Mouse (Mus musculus) lung, embryonic 15.5 days (tissue): ENCODE data around the gene Marc2. TPM values are rescaled to one million over a fixed set of nuclear protein-coding genes. Genes with fewer than 3 reads are reported as not detected.

ENCODE experiments used
- ATAC-seq: fragments of 200-750 bp; cut with Nextera tagmentation; 2 replicates; pipeline ENCODE4 v1.8.0; 2017; ENCODE audit warnings: moderate number of reproducible peaks, borderline replicate concordance; ENCODE audit not compliant: low FRiP score, low TSS enrichment; ENCODE audit errors: extremely low read depth
- H3K27ac ChIP-seq: fragments of 300-500 bp; sonication (generic); 2 replicates; pipeline ENCODE4 v1.5.1; 2015; ENCODE audit warnings: moderate library complexity, mild to moderate bottlenecking, inconsistent platforms
- H3K27me3 ChIP-seq: fragments of 300-500 bp; sonication (generic); 2 replicates; pipeline ENCODE4 v1.6.1; 2015; ENCODE audit warnings: inconsistent platforms
- H3K36me3 ChIP-seq: fragments of 300-500 bp; sonication (generic); 2 replicates; pipeline ENCODE4 v1.6.1; 2015; ENCODE audit warnings: inconsistent platforms
- H3K4me1 ChIP-seq: fragments of 300-500 bp; sonication (generic); 2 replicates; pipeline ENCODE4 v1.6.1; 2015; ENCODE audit warnings: inconsistent platforms
- H3K4me2 ChIP-seq: fragments of 300-500 bp; sonication (generic); 2 replicates; pipeline ENCODE4 v1.6.1; 2015; ENCODE audit warnings: inconsistent platforms, mild to moderate bottlenecking, moderate library complexity
- H3K4me3 ChIP-seq: fragments of 300-500 bp; sonication (generic); 2 replicates; pipeline ENCODE4 v1.5.1; 2015; ENCODE audit warnings: mild to moderate bottlenecking, inconsistent platforms
- H3K9ac ChIP-seq: fragments of 300-500 bp; sonication (generic); 2 replicates; pipeline ENCODE4 v1.6.1; 2015; ENCODE audit warnings: inconsistent platforms
- H3K9me3 ChIP-seq: fragments of 300-500 bp; sonication (generic); 2 replicates; pipeline ENCODE4 v1.6.1; 2016; ENCODE audit warnings: inconsistent platforms
- WGBS: fragments of 180-500 bp; shearing (Covaris S2); methylation state at CpG from one replicate; pipeline ENCODE4 v1.1.7; 2015; 5-methylcytosine and 5-hydroxymethylcytosine counted together
- polyA plus RNA-seq: library from polyadenylated mRNA; unstranded; fragments of >200 nt; fragmentation: Nextera tagmentation; extraction: Ambion mirVana; gene quantifications from 2 replicates; pipeline ENCODE4 v1.2.1, GENCODE M21; 2015

Gene Marc2
- polyA plus RNA-seq, 1 experiment from 2014 or later: 150 TPM

- peaks cover 15% of the 10 kb centered on the region for H3K4me1 ChIP-seq
- ATAC-seq: no peak; the same call in 1 of the 2 replicates
- no peak overlapping the region for H3K4me2 ChIP-seq
Measured at GRCm38 (mm10) chr1:184871506-184871905, 25.3 kb upstream of the Marc2 start.

GRCm38 (mm10) chr1:184870646-184871385, 24.6 kb upstream of the Marc2 start:
- Histone ChIP-seq H3K9ac (no peak overlapping the region), H3K36me3 (no peaks in the 10 kb centered on the region), H3K9me3 (no peaks in the 10 kb centered on the region), H3K27me3 (no peaks in the 10 kb centered on the region), H3K4me1 (peaks cover 15% of the 10 kb centered on the region), H3K27ac (0 out of 2 replicates have a peak overlapping the region, but pooled peaks have one; percentile 15), H3K4me2 (no peak overlapping the region), H3K4me3 (no peak overlapping the region)
- ATAC-seq: no peak
- 74% methylated on average over 11 of the region's 11 CpGs for WGBS

More at GRCm38 (mm10) chr1:184871506-184871905, 25.3 kb upstream of the Marc2 start:
- H3K9me3 ChIP-seq: no peaks in the 10 kb centered on the region
- no peak overlapping the region for H3K27ac ChIP-seq
- no peak overlapping the region for H3K9ac ChIP-seq
- 59% methylated on average over 1 of the region's 1 CpGs for WGBS
- H3K4me3 ChIP-seq: no peak overlapping the region
- no peaks in the 10 kb centered on the region for H3K27me3 ChIP-seq
- H3K36me3 ChIP-seq: no peaks in the 10 kb centered on the region

GRCm38 (mm10) chr1:184869939-184870565, 23.8 kb upstream of the Marc2 start:
- peak; percentile 36; the same call in 1 of the 2 replicates for ATAC-seq
- Histone ChIP-seq H3K9ac (no peak overlapping the region), H3K27ac (0 out of 2 replicates have a peak overlapping the region, but pooled peaks have one; percentile 15), H3K9me3 (no peaks in the 10 kb centered on the region), H3K4me3 (no peak overlapping the region), H3K4me2 (no peak overlapping the region), H3K4me1 (peaks cover 15% of the 10 kb centered on the region), H3K27me3 (no peaks in the 10 kb centered on the region), H3K36me3 (no peaks in the 10 kb centered on the region)
- 63% methylated on average over 4 of the region's 4 CpGs for WGBS

- 78% methylated on average over 3 of the region's 3 CpGs for WGBS
- H3K27ac ChIP-seq: no peak overlapping the region
- H3K27me3 ChIP-seq: no peaks in the 10 kb centered on the region
- H3K4me3 ChIP-seq: no peak overlapping the region
- H3K9me3 ChIP-seq: no peaks in the 10 kb centered on the region
- no peaks in the 10 kb centered on the region for H3K36me3 ChIP-seq
- no peak overlapping the region for H3K4me2 ChIP-seq
- peaks cover 17% of the 10 kb centered on the region for H3K4me1 ChIP-seq
- H3K9ac ChIP-seq: no peak overlapping the region
- ATAC-seq: no peak
Measured at GRCm38 (mm10) chr1:184867640-184868120, 21.4 kb upstream of the Marc2 start.

- no peak overlapping the region for H3K9ac ChIP-seq
- 33% methylated on average over 7 of the region's 7 CpGs for WGBS
- ATAC-seq: peak; percentile 65
- no peaks in the 10 kb centered on the region for H3K27me3 ChIP-seq
- peaks cover 12% of the 10 kb centered on the region; the same call in 1 of the 2 replicates for H3K4me1 ChIP-seq
- H3K27ac ChIP-seq: peak overlapping the region; percentile 81
- no peak overlapping the region for H3K4me2 ChIP-seq
- H3K9me3 ChIP-seq: no peaks in the 10 kb centered on the region
- H3K36me3 ChIP-seq: no peaks in the 10 kb centered on the region
- H3K4me3 ChIP-seq: no peak overlapping the region
Measured at GRCm38 (mm10) chr1:184864381-184864801, 18.1 kb upstream of the Marc2 start.

GRCm38 (mm10) chr1:184862636-184863035, 16.4 kb upstream of the Marc2 start:
- H3K9ac ChIP-seq: no peak overlapping the region
- H3K4me2 ChIP-seq: no peak overlapping the region
- 72% methylated on average over 6 of the region's 6 CpGs for WGBS
- H3K27me3 ChIP-seq: no peaks in the 10 kb centered on the region
- H3K4me1 ChIP-seq: peaks cover 12% of the 10 kb centered on the region; the same call in 1 of the 2 replicates
- H3K4me3 ChIP-seq: no peak overlapping the region
- no peaks in the 10 kb centered on the region for H3K36me3 ChIP-seq
- H3K9me3 ChIP-seq: no peaks in the 10 kb centered on the region
- H3K27ac ChIP-seq: no peak overlapping the region
- no peak for ATAC-seq

GRCm38 (mm10) chr1:184861551-184861950, 15.3 kb upstream of the Marc2 start:
- no peak overlapping the region for H3K27ac ChIP-seq
- H3K4me3 ChIP-seq: no peak overlapping the region
- 41% methylated on average over 2 of the region's 2 CpGs for WGBS
- H3K36me3 ChIP-seq: no peaks in the 10 kb centered on the region
- no peaks in the 10 kb centered on the region for H3K27me3 ChIP-seq
- ATAC-seq: no peak
- H3K4me2 ChIP-seq: no peak overlapping the region
- peaks cover 12% of the 10 kb centered on the region; the same call in 1 of the 2 replicates for H3K4me1 ChIP-seq
- no peak overlapping the region for H3K9ac ChIP-seq
- H3K9me3 ChIP-seq: no peaks in the 10 kb centered on the region

- ATAC-seq: peak; percentile 63
- Histone ChIP-seq H3K36me3 (no peaks in the 10 kb centered on the region), H3K9me3 (no peaks in the 10 kb centered on the region), H3K4me1 (peaks cover 12% of the 10 kb centered on the region; the same call in 1 of the 2 replicates), H3K4me3 (no peak overlapping the region), H3K27ac (peak overlapping the region; percentile 67), H3K27me3 (no peaks in the 10 kb centered on the region), H3K9ac (no peak overlapping the region), H3K4me2 (no peak overlapping the region)
- WGBS: 28% methylated on average over 3 of the region's 3 CpGs
Measured at GRCm38 (mm10) chr1:184860276-184860675, 14.0 kb upstream of the Marc2 start.

- H3K4me2 ChIP-seq: no peak overlapping the region
- WGBS: 79% methylated on average over 1 of the region's 1 CpGs
Measured at GRCm38 (mm10) chr1:184858253-184858652, 12.0 kb upstream of the Marc2 start.

GRCm38 (mm10) chr1:184857216-184857615, 11.0 kb upstream of the Marc2 start:
- ATAC-seq: no peak
- Histone ChIP-seq H3K4me1 (peaks cover 19% of the 10 kb centered on the region), H3K27me3 (no peaks in the 10 kb centered on the region), H3K4me2 (no peak overlapping the region), H3K36me3 (no peaks in the 10 kb centered on the region), H3K9ac (no peak overlapping the region), H3K9me3 (no peaks in the 10 kb centered on the region), H3K27ac (no peak overlapping the region), H3K4me3 (no peak overlapping the region)
- 80% methylated on average over 9 of the region's 9 CpGs for WGBS

More at GRCm38 (mm10) chr1:184858253-184858652, 12.0 kb upstream of the Marc2 start:
- Histone ChIP-seq H3K4me1 (peaks cover 18% of the 10 kb centered on the region), H3K27ac (no peak overlapping the region), H3K27me3 (no peaks in the 10 kb centered on the region), H3K9ac (no peak overlapping the region), H3K36me3 (no peaks in the 10 kb centered on the region), H3K9me3 (no peaks in the 10 kb centered on the region), H3K4me3 (no peak overlapping the region)
- ATAC-seq: no peak

- WGBS: 25% methylated on average over 3 of the region's 3 CpGs
- no peak for ATAC-seq
- Histone ChIP-seq H3K27ac (peak overlapping the region; percentile 79), H3K27me3 (no peaks in the 10 kb centered on the region; the same call in 1 of the 2 replicates), H3K9ac (no peak overlapping the region), H3K4me3 (no peak overlapping the region), H3K4me1 (peaks cover 16% of the 10 kb centered on the region), H3K9me3 (no peaks in the 10 kb centered on the region), H3K4me2 (peak overlapping the region; percentile 47; the same call in 1 of the 2 replicates), H3K36me3 (no peaks in the 10 kb centered on the region)
Measured at GRCm38 (mm10) chr1:184853922-184854321, 7.7 kb upstream of the Marc2 start.

GRCm38 (mm10) chr1:184853339-184853738, 7.1 kb upstream of the Marc2 start:
- Histone ChIP-seq H3K4me1 (peaks cover 16% of the 10 kb centered on the region), H3K9ac (no peak overlapping the region), H3K4me2 (peak overlapping the region; percentile 47), H3K4me3 (0 out of 2 replicates have a peak overlapping the region, but pooled peaks have one; percentile 10), H3K9me3 (no peaks in the 10 kb centered on the region), H3K27me3 (no peaks in the 10 kb centered on the region; the same call in 1 of the 2 replicates), H3K27ac (peak overlapping the region; percentile 79), H3K36me3 (no peaks in the 10 kb centered on the region)
- peak; percentile 46 for ATAC-seq
- WGBS: 9% methylated on average over 5 of the region's 5 CpGs
